Mouse (Mus musculus) heart, adult 2 months (tissue): Measurements from ENCODE around the gene Sgpp1. TPM values are rescaled to one million over a fixed set of nuclear protein-coding genes. Genes with fewer than 3 reads are reported as not detected.
"Not testable (repeated sequence)": the region's sequence is repeated elsewhere in the genome, so short reads cannot be mapped to it uniquely, and the experiment has no call there.

Experiments used
- DNase-seq, 2 experiments: peaks; one replicate each; pipeline ENCODE4 v3.0.0; 2021
- H3K27ac ChIP-seq: fragments of 200-600 bp; 2 replicates; pipeline ENCODE4 v1.8.1; 2022
- H3K27me3 ChIP-seq: fragments of 200-500 bp; 2 replicates; pipeline ENCODE4 v1.6.1; 2012; ENCODE audit warnings: mild to moderate bottlenecking, low read length, inconsistent platforms, mixed read lengths; ENCODE audit not compliant: control insufficient read depth, insufficient read depth
- H3K36me3 ChIP-seq: fragments of 200-500 bp; 2 replicates; pipeline ENCODE4 v1.6.1; 2012; ENCODE audit warnings: low read length, inconsistent platforms; ENCODE audit not compliant: control insufficient read depth, insufficient read depth
- H3K4me1 ChIP-seq: fragments of 200-500 bp; 2 replicates; pipeline ENCODE4 v1.6.1; 2011; ENCODE audit warnings: low read length; ENCODE audit not compliant: control insufficient read depth, insufficient read depth
- H3K4me3 ChIP-seq: fragments of 200-600 bp; 2 replicates; pipeline ENCODE4 v1.8.1; 2022
- H3K79me2 ChIP-seq: fragments of 200-500 bp; replicated peaks from 2 replicates; pipeline ENCODE4 v1.6.1; 2012; ENCODE audit warnings: mild to moderate bottlenecking, inconsistent platforms, low read length, moderate library complexity, mixed read lengths; ENCODE audit not compliant: control insufficient read depth, insufficient read depth
- H3K9ac ChIP-seq: fragments of 200-500 bp; 2 replicates; pipeline ENCODE4 v1.6.1; 2012; ENCODE audit warnings: low read depth, mild to moderate bottlenecking, control low read depth, inconsistent platforms, low read length, mixed read lengths
- CTCF ChIP-seq: fragments of 200-600 bp; IDR thresholded peaks from 2 replicates; pipeline ENCODE4 v1.8.1; 2022; ENCODE audit warnings: antibody characterized with exemption, mild to moderate bottlenecking, moderate library complexity
- EP300 ChIP-seq: fragments of 200-500 bp; IDR thresholded peaks from 2 replicates; pipeline ENCODE4 v1.6.1; 2011; ENCODE audit warnings: low read depth, low read length, control low read depth; ENCODE audit not compliant: insufficient read depth
- POLR2A ChIP-seq: fragments of 200-500 bp; IDR thresholded peaks from 2 replicates; pipeline ENCODE4 v1.6.1; 2011; ENCODE audit warnings: mild to moderate bottlenecking, low read depth, low read length, control low read depth; ENCODE audit not compliant: insufficient read depth
- WGBS: fragments of 180-500 bp; shearing (Covaris S2); methylation state at CpG from one replicate; pipeline ENCODE4 v1.1.7; 2018; 5-methylcytosine and 5-hydroxymethylcytosine counted together
- intact Hi-C: fragments of 180-260 bp; cut with DNase I; formaldehyde crosslinking; loops from one replicate; pipeline ENCODE4 v1.15.1; 2025
- polyA plus RNA-seq: library from polyadenylated mRNA; depleted of rRNA; stranded (reverse); fragments of >200 nt; gene quantifications from 2 replicates; pipeline ENCODE4 v1.2.3, GENCODE M21; 2012
- total RNA-seq, 2 experiments: library from RNA; stranded (reverse); gene quantifications; 2 replicates each; pipeline ENCODE4 v1.2.3; 2021

Gene Sgpp1
- total and polyA plus RNA-seq, 3 experiments: 17.1 to 22.5 (median 21.3) TPM

GRCm38 (mm10) chr12:75726349-75726861 is 9.1 kb downstream of the Sgpp1 start:
- peaks cover 1% of the 10 kb centered on the region; the same call in 1 of the 2 replicates for H3K4me1 ChIP-seq
- no peak for DNase-seq
- intact Hi-C loops: no loop called here
- no peak overlapping the region for H3K4me3 ChIP-seq
- no peaks in the 10 kb centered on the region for H3K36me3 ChIP-seq
- H3K9ac ChIP-seq: no peak overlapping the region
- TF ChIP-seq CTCF (no peak), EP300 (no peak), POLR2A (no peak)
- H3K27me3 ChIP-seq: no peaks in the 10 kb centered on the region
- no peak overlapping the region for H3K27ac ChIP-seq
- 74% methylated on average over 8 of the region's 8 CpGs for WGBS
- H3K79me2 ChIP-seq: no peaks in the 10 kb centered on the region; the same call in 1 of the 2 replicates

GRCm38 (mm10) chr12:75724621-75725324 is 10.8 kb downstream of the Sgpp1 start:
- TF ChIP-seq EP300: no peak
- no peak for TF ChIP-seq CTCF
- TF ChIP-seq POLR2A: no peak
- 89% methylated on average over 14 of the region's 14 CpGs for WGBS
- no peaks in the 10 kb centered on the region for H3K4me1 ChIP-seq
- intact Hi-C loops: no loop called here
- no peak overlapping the region for H3K9ac ChIP-seq
- no peaks in the 10 kb centered on the region for H3K27me3 ChIP-seq
- no peak overlapping the region for H3K27ac ChIP-seq
- H3K79me2 ChIP-seq: no peaks in the 10 kb centered on the region
- no peaks in the 10 kb centered on the region for H3K36me3 ChIP-seq
- no peak for DNase-seq
- H3K4me3 ChIP-seq: no peak overlapping the region

GRCm38 (mm10) chr12:75723839-75724463 is 11.6 kb downstream of the Sgpp1 start:
- H3K4me3 ChIP-seq: no peak overlapping the region
- DNase-seq: no peak
- no peaks in the 10 kb centered on the region for H3K27me3 ChIP-seq
- intact Hi-C loops: no loop called here
- TF ChIP-seq EP300 (no peak), CTCF (no peak), POLR2A (no peak)
- H3K79me2 ChIP-seq: no peaks in the 10 kb centered on the region
- no peak overlapping the region for H3K27ac ChIP-seq
- H3K36me3 ChIP-seq: no peaks in the 10 kb centered on the region
- no peaks in the 10 kb centered on the region for H3K4me1 ChIP-seq
- 81% methylated on average over 11 of the region's 11 CpGs for WGBS
- H3K9ac ChIP-seq: no peak overlapping the region

- Histone ChIP-seq H3K27ac (no peak overlapping the region), H3K36me3 (no peaks in the 10 kb centered on the region), H3K27me3 (no peaks in the 10 kb centered on the region), H3K4me1 (no peaks in the 10 kb centered on the region), H3K9ac (no peak overlapping the region), H3K4me3 (no peak overlapping the region), H3K79me2 (no peaks in the 10 kb centered on the region)
- TF ChIP-seq POLR2A (no peak), CTCF (no peak), EP300 (no peak)
- DNase-seq: no peak
- 49% methylated on average over 4 of the region's 4 CpGs for WGBS
- intact Hi-C loops: no loop called here
Observed at GRCm38 (mm10) chr12:75721941-75722340, 13.6 kb downstream of the Sgpp1 start.

GRCm38 (mm10) chr12:75721006-75721405 is 14.5 kb downstream of the Sgpp1 start:
- H3K4me3 ChIP-seq: no peak overlapping the region
- no peaks in the 10 kb centered on the region for H3K4me1 ChIP-seq
- H3K27ac ChIP-seq: no peak overlapping the region
- H3K9ac ChIP-seq: no peak overlapping the region
- H3K36me3 ChIP-seq: no peaks in the 10 kb centered on the region
- H3K27me3 ChIP-seq: no peaks in the 10 kb centered on the region
- no peak for DNase-seq
- WGBS: 65% methylated on average over 9 of the region's 9 CpGs
- TF ChIP-seq EP300 (no peak), CTCF (no peak), POLR2A (no peak)
- intact Hi-C loops: no loop called here
- no peaks in the 10 kb centered on the region for H3K79me2 ChIP-seq

GRCm38 (mm10) chr12:75713596-75713995 is 21.9 kb downstream of the Sgpp1 start:
- 85% methylated on average over 9 of the region's 9 CpGs for WGBS
- H3K4me1 ChIP-seq: no peaks in the 10 kb centered on the region
- no peaks in the 10 kb centered on the region for H3K36me3 ChIP-seq
- H3K9ac ChIP-seq: no peak overlapping the region
- no peak overlapping the region for H3K4me3 ChIP-seq
- H3K27me3 ChIP-seq: no peaks in the 10 kb centered on the region
- no peaks in the 10 kb centered on the region for H3K79me2 ChIP-seq
- TF ChIP-seq EP300 (no peak), POLR2A (no peak), CTCF (no peak)
- no peak overlapping the region for H3K27ac ChIP-seq
- intact Hi-C loops: no loop called here
- DNase-seq: no peak

GRCm38 (mm10) chr12:75712905-75713304 is 22.6 kb downstream of the Sgpp1 start:
- H3K9ac ChIP-seq, H3K4me3 ChIP-seq, DNase-seq, intact Hi-C loops, H3K27me3 ChIP-seq, H3K27ac ChIP-seq, H3K36me3 ChIP-seq, H3K79me2 ChIP-seq, H3K4me1 ChIP-seq: not testable (repeated sequence)
- 90% methylated on average over 7 of the region's 7 CpGs for WGBS
